Mouse (Mus musculus): ENCODE measurements around the gene Dennd4a. TPM values are rescaled to one million over a fixed set of nuclear protein-coding genes. Genes with fewer than 3 reads are reported as not detected.

Gene Dennd4a
- polyA plus RNA-seq, 1 experiment: not detected

GRCm38 (mm10) chr9:64773936-64774335 is 37.2 kb upstream of the Dennd4a start:
- 49% methylated on average over 4 of the region's 4 CpGs for WGBS
- TF ChIP-seq CTCF (IDR thresholded peaks at IDR 0.05; ENCODE audit: insufficient read depth, low read depth, low read length) (no peak), POLR2A (IDR thresholded peaks at IDR 0.05; ENCODE audit: insufficient read depth, low read depth, low read length) (no peak)
- peaks cover 9% of the 10 kb centered on the region for H3K4me1 ChIP-seq (ENCODE audit: control insufficient read depth, insufficient read depth, low read length)
- H3K4me3 ChIP-seq (ENCODE audit: insufficient read depth, low read depth, low read length): no peak overlapping the region
- peak overlapping the region; percentile 26; the same call in 1 of the 2 replicates for H3K27ac ChIP-seq (ENCODE audit: insufficient read depth, low read depth, low read length)

- H3K4me1 ChIP-seq (ENCODE audit: control insufficient read depth, insufficient read depth, low read length): peaks cover 7% of the 10 kb centered on the region
- no peak for TF ChIP-seq POLR2A (IDR thresholded peaks at IDR 0.05; ENCODE audit: insufficient read depth, low read depth, low read length)
- peak overlapping the region; percentile 26; the same call in 1 of the 2 replicates for H3K27ac ChIP-seq (ENCODE audit: insufficient read depth, low read depth, low read length)
- H3K4me3 ChIP-seq (ENCODE audit: insufficient read depth, low read depth, low read length): no peak overlapping the region
- 35% methylated on average over 5 of the region's 5 CpGs for WGBS
These were observed 36.7 kb upstream of the Dennd4a start for GRCm38 (mm10) chr9:64774411-64774811.

- 50% methylated on average over 2 of the region's 2 CpGs for WGBS
- peaks cover 7% of the 10 kb centered on the region; the same call in 1 of the 2 replicates for H3K4me1 ChIP-seq (ENCODE audit: control insufficient read depth, insufficient read depth, low read length)
- peak overlapping the region; percentile 41; the same call in 1 of the 2 replicates for H3K27ac ChIP-seq (ENCODE audit: insufficient read depth, low read depth, low read length)
- no peak overlapping the region for H3K4me3 ChIP-seq (ENCODE audit: insufficient read depth, low read depth, low read length)
- no peak for TF ChIP-seq POLR2A (IDR thresholded peaks at IDR 0.05; ENCODE audit: insufficient read depth, low read depth, low read length)
- TF ChIP-seq CTCF (IDR thresholded peaks at IDR 0.05; ENCODE audit: insufficient read depth, low read depth, low read length): no peak
These were observed 36.3 kb upstream of the Dennd4a start for GRCm38 (mm10) chr9:64774883-64775282.

GRCm38 (mm10) chr9:64775491-64775890 is 35.6 kb upstream of the Dennd4a start:
- WGBS: 93% methylated on average over 4 of the region's 4 CpGs
- no peak overlapping the region for H3K27ac ChIP-seq (ENCODE audit: insufficient read depth, low read depth, low read length)

GRCm38 (mm10) chr9:64777441-64777987 is 33.6 kb upstream of the Dennd4a start:
- Histone ChIP-seq H3K4me3 (ENCODE audit: insufficient read depth, low read depth, low read length) (no peak overlapping the region), H3K27ac (ENCODE audit: insufficient read depth, low read depth, low read length) (no peak overlapping the region), H3K4me1 (ENCODE audit: control insufficient read depth, insufficient read depth, low read length) (0 out of 2 replicates have a peak, but pooled peaks cover 4% of the 10 kb centered on the region)
- no peak for TF ChIP-seq CTCF (IDR thresholded peaks at IDR 0.05; ENCODE audit: insufficient read depth, low read depth, low read length)
- WGBS: 92% methylated on average over 4 of the region's 4 CpGs

More at GRCm38 (mm10) chr9:64775491-64775890, 35.6 kb upstream of the Dennd4a start:
- TF ChIP-seq POLR2A (IDR thresholded peaks at IDR 0.05; ENCODE audit: insufficient read depth, low read depth, low read length) (no peak), CTCF (IDR thresholded peaks at IDR 0.05; ENCODE audit: insufficient read depth, low read depth, low read length) (no peak)
- Histone ChIP-seq H3K4me3 (ENCODE audit: insufficient read depth, low read depth, low read length) (no peak overlapping the region), H3K4me1 (ENCODE audit: control insufficient read depth, insufficient read depth, low read length) (peaks cover 7% of the 10 kb centered on the region; the same call in 1 of the 2 replicates)

GRCm38 (mm10) chr9:64778151-64778550 is 33.0 kb upstream of the Dennd4a start:
- Histone ChIP-seq H3K4me3 (ENCODE audit: insufficient read depth, low read depth, low read length) (no peak overlapping the region), H3K4me1 (ENCODE audit: control insufficient read depth, insufficient read depth, low read length) (0 out of 2 replicates have a peak, but pooled peaks cover 4% of the 10 kb centered on the region), H3K27ac (ENCODE audit: insufficient read depth, low read depth, low read length) (no peak overlapping the region)
- TF ChIP-seq CTCF (IDR thresholded peaks at IDR 0.05; ENCODE audit: insufficient read depth, low read depth, low read length): no peak
- no peak for TF ChIP-seq POLR2A (IDR thresholded peaks at IDR 0.05; ENCODE audit: insufficient read depth, low read depth, low read length)
- WGBS: 97% methylated on average over 1 of the region's 1 CpGs

- 46% methylated on average over 7 of the region's 7 CpGs for WGBS
- Histone ChIP-seq H3K4me3 (ENCODE audit: insufficient read depth, low read depth, low read length) (no peak overlapping the region), H3K27ac (ENCODE audit: insufficient read depth, low read depth, low read length) (no peak overlapping the region), H3K4me1 (ENCODE audit: control insufficient read depth, insufficient read depth, low read length) (0 out of 2 replicates have a peak, but pooled peaks cover under 1% of the 10 kb centered on the region)
- TF ChIP-seq POLR2A (IDR thresholded peaks at IDR 0.05; ENCODE audit: insufficient read depth, low read depth, low read length): no peak
- TF ChIP-seq CTCF (IDR thresholded peaks at IDR 0.05; ENCODE audit: insufficient read depth, low read depth, low read length): no peak
These were observed 31.5 kb upstream of the Dennd4a start for GRCm38 (mm10) chr9:64779628-64780027.

- Histone ChIP-seq H3K4me1 (ENCODE audit: control insufficient read depth, insufficient read depth, low read length) (no peaks in the 10 kb centered on the region), H3K27ac (ENCODE audit: insufficient read depth, low read depth, low read length) (no peak overlapping the region), H3K4me3 (ENCODE audit: insufficient read depth, low read depth, low read length) (no peak overlapping the region)
- TF ChIP-seq CTCF (IDR thresholded peaks at IDR 0.05; ENCODE audit: insufficient read depth, low read depth, low read length) (no peak), POLR2A (IDR thresholded peaks at IDR 0.05; ENCODE audit: insufficient read depth, low read depth, low read length) (no peak)
- 76% methylated on average over 7 of the region's 7 CpGs for WGBS
These were observed 27.6 kb upstream of the Dennd4a start for GRCm38 (mm10) chr9:64783511-64783910.

GRCm38 (mm10) chr9:64784841-64785240 is 26.3 kb upstream of the Dennd4a start:
- peak; percentile 41; the same call in 1 of the 2 replicates for TF ChIP-seq CTCF (IDR thresholded peaks at IDR 0.05; ENCODE audit: insufficient read depth, low read depth, low read length)
- TF ChIP-seq POLR2A (IDR thresholded peaks at IDR 0.05; ENCODE audit: insufficient read depth, low read depth, low read length): no peak
- Histone ChIP-seq H3K4me1 (ENCODE audit: control insufficient read depth, insufficient read depth, low read length) (no peaks in the 10 kb centered on the region), H3K4me3 (ENCODE audit: insufficient read depth, low read depth, low read length) (no peak overlapping the region), H3K27ac (ENCODE audit: insufficient read depth, low read depth, low read length) (no peak overlapping the region)
- 51% methylated on average over 4 of the region's 4 CpGs for WGBS
